Mouse (Mus musculus): ENCODE data around the gene Chd2. TPM values are rescaled to one million over a fixed set of nuclear protein-coding genes. Genes with fewer than 3 reads are reported as not detected.
A peak's percentile ranks its signal among the peaks of the same experiment; 100 is the strongest.

The Chd2 gene
- polyA plus RNA-seq, 1 experiment from 2014 or later, result 41.6 TPM

GRCm38 (mm10) chr7:73527225-73527624 lies 14.4 kb downstream of the Chd2 start:
- Histone ChIP-seq H3K27me3 (ENCODE audit: insufficient read depth, low read length) (no peaks in the 10 kb centered on the region), H3K4me1 (replicated peaks; ENCODE audit: insufficient read depth, low read length) (peaks cover 6% of the 10 kb centered on the region), H3K9ac (ENCODE audit: low read depth, low read length) (no peak overlapping the region), H3K4me3 (replicated peaks; ENCODE audit: low read depth, low read length) (no peak overlapping the region), H3K27ac (no peak overlapping the region), H3K4me2 (ENCODE audit: low read length) (no peak overlapping the region), H3K36me3 (ENCODE audit: insufficient read depth, low read length) (no peaks in the 10 kb centered on the region), H3K9me3 (replicated peaks; ENCODE audit: low read length) (no peaks in the 10 kb centered on the region)
- WGBS, result 75% methylated on average over 4 of the region's 4 CpGs
- ATAC-seq (replicated peaks; ENCODE audit: low FRiP score, low read depth) (no peak), DNase-seq (ENCODE audit: low spot score) (no peak)
- no peak for TF ChIP-seq CTCF (IDR thresholded peaks at IDR 0.05; ENCODE audit: low read depth)

- 20% methylated on average over 9 of the region's 9 CpGs for whole genome bisulfite sequencing
These were observed 17.1 kb downstream of the Chd2 start for GRCm38 (mm10) chr7:73524454-73524952.

GRCm38 (mm10) chr7:73523608-73524259 lies 17.9 kb downstream of the Chd2 start:
- WGBS, result 62% methylated on average over 1 of the region's 1 CpGs
- H3K36me3 ChIP-seq (ENCODE audit: insufficient read depth, low read length), result peaks cover 16% of the 10 kb centered on the region; the same call in 1 of the 2 replicates
- DNase-seq (ENCODE audit: low spot score) (no peak), ATAC-seq (replicated peaks; ENCODE audit: low FRiP score, low read depth) (no peak)
- H3K4me3 ChIP-seq (replicated peaks; ENCODE audit: low read depth, low read length), result no peak overlapping the region
- no peak overlapping the region for H3K9ac ChIP-seq (ENCODE audit: low read depth, low read length)
- H3K4me2 ChIP-seq (ENCODE audit: low read length), result no peak overlapping the region
- H3K9me3 ChIP-seq (replicated peaks; ENCODE audit: low read length), result no peaks in the 10 kb centered on the region
- H3K27ac ChIP-seq, result no peak overlapping the region; the same call in 1 of the 2 replicates
- TF ChIP-seq CTCF (IDR thresholded peaks at IDR 0.05; ENCODE audit: low read depth), result no peak
- H3K27me3 ChIP-seq (ENCODE audit: insufficient read depth, low read length), result no peaks in the 10 kb centered on the region
- H3K4me1 ChIP-seq (replicated peaks; ENCODE audit: insufficient read depth, low read length), result peaks cover 14% of the 10 kb centered on the region

More at GRCm38 (mm10) chr7:73524454-73524952, 17.1 kb downstream of the Chd2 start:
- H3K9me3 ChIP-seq (replicated peaks; ENCODE audit: low read length), result no peaks in the 10 kb centered on the region
- DNase-seq (ENCODE audit: low spot score) (peak; percentile 98), ATAC-seq (replicated peaks; ENCODE audit: low FRiP score, low read depth) (peak; percentile 70; the same call in 1 of the 2 replicates)
- H3K4me1 ChIP-seq (replicated peaks; ENCODE audit: insufficient read depth, low read length), result peaks cover 14% of the 10 kb centered on the region
- TF ChIP-seq CTCF (IDR thresholded peaks at IDR 0.05; ENCODE audit: low read depth), result peak; percentile 95
- H3K4me3 ChIP-seq (replicated peaks; ENCODE audit: low read depth, low read length), result no peak overlapping the region
- peak overlapping the region; percentile 94 for H3K27ac ChIP-seq
- peak overlapping the region; percentile 36; the same call in 1 of the 2 replicates for H3K4me2 ChIP-seq (ENCODE audit: low read length)
- peak overlapping the region; percentile 35; the same call in 1 of the 2 replicates for H3K9ac ChIP-seq (ENCODE audit: low read depth, low read length)
- H3K36me3 ChIP-seq (ENCODE audit: insufficient read depth, low read length), result peaks cover 10% of the 10 kb centered on the region; the same call in 1 of the 2 replicates
- H3K27me3 ChIP-seq (ENCODE audit: insufficient read depth, low read length), result no peaks in the 10 kb centered on the region

- Histone ChIP-seq H3K9me3 (replicated peaks; ENCODE audit: low read length) (no peaks in the 10 kb centered on the region), H3K27me3 (ENCODE audit: insufficient read depth, low read length) (no peaks in the 10 kb centered on the region), H3K36me3 (ENCODE audit: insufficient read depth, low read length) (peaks cover 16% of the 10 kb centered on the region; the same call in 1 of the 2 replicates), H3K4me2 (ENCODE audit: low read length) (no peak overlapping the region), H3K9ac (ENCODE audit: low read depth, low read length) (no peak overlapping the region), H3K27ac (no peak overlapping the region), H3K4me3 (replicated peaks; ENCODE audit: low read depth, low read length) (no peak overlapping the region), H3K4me1 (replicated peaks; ENCODE audit: insufficient read depth, low read length) (peaks cover 14% of the 10 kb centered on the region)
- ATAC-seq (replicated peaks; ENCODE audit: low FRiP score, low read depth), result no peak
- WGBS, result 70% methylated on average over 6 of the region's 6 CpGs
- no peak for DNase-seq (ENCODE audit: low spot score)
- no peak for TF ChIP-seq CTCF (IDR thresholded peaks at IDR 0.05; ENCODE audit: low read depth)
These were observed 18.4 kb downstream of the Chd2 start for GRCm38 (mm10) chr7:73523183-73523582.

- no peak overlapping the region for H3K9ac ChIP-seq (ENCODE audit: low read depth, low read length)
- peak; percentile 34; the same call in 1 of the 2 replicates for ATAC-seq (replicated peaks; ENCODE audit: low FRiP score, low read depth)
These were observed 20.1 kb downstream of the Chd2 start for GRCm38 (mm10) chr7:73521277-73522193.

GRCm38 (mm10) chr7:73520231-73520630 lies 21.4 kb downstream of the Chd2 start:
- Histone ChIP-seq H3K9me3 (replicated peaks; ENCODE audit: low read length) (no peaks in the 10 kb centered on the region), H3K36me3 (ENCODE audit: insufficient read depth, low read length) (peaks cover 22% of the 10 kb centered on the region; the same call in 1 of the 2 replicates), H3K27me3 (ENCODE audit: insufficient read depth, low read length) (no peaks in the 10 kb centered on the region), H3K4me3 (replicated peaks; ENCODE audit: low read depth, low read length) (no peak overlapping the region), H3K4me1 (replicated peaks; ENCODE audit: insufficient read depth, low read length) (peaks cover 14% of the 10 kb centered on the region), H3K27ac (0 out of 2 replicates have a peak overlapping the region, but pooled peaks have one; percentile 31), H3K9ac (ENCODE audit: low read depth, low read length) (no peak overlapping the region), H3K4me2 (ENCODE audit: low read length) (no peak overlapping the region)
- no peak for DNase-seq (ENCODE audit: low spot score)
- 87% methylated on average over 10 of the region's 10 CpGs for WGBS
- no peak for TF ChIP-seq CTCF (IDR thresholded peaks at IDR 0.05; ENCODE audit: low read depth)
- no peak for ATAC-seq (replicated peaks; ENCODE audit: low FRiP score, low read depth)

More at GRCm38 (mm10) chr7:73521277-73522193, 20.1 kb downstream of the Chd2 start:
- Histone ChIP-seq H3K27me3 (ENCODE audit: insufficient read depth, low read length) (no peaks in the 10 kb centered on the region), H3K4me2 (ENCODE audit: low read length) (no peak overlapping the region), H3K9me3 (replicated peaks; ENCODE audit: low read length) (no peaks in the 10 kb centered on the region), H3K36me3 (ENCODE audit: insufficient read depth, low read length) (peaks cover 21% of the 10 kb centered on the region; the same call in 1 of the 2 replicates), H3K27ac (peak overlapping the region; percentile 72), H3K4me3 (replicated peaks; ENCODE audit: low read depth, low read length) (no peak overlapping the region), H3K4me1 (replicated peaks; ENCODE audit: insufficient read depth, low read length) (peaks cover 14% of the 10 kb centered on the region)
- TF ChIP-seq CTCF (IDR thresholded peaks at IDR 0.05; ENCODE audit: low read depth), result no peak
- peak; percentile 70 for DNase-seq (ENCODE audit: low spot score)
- WGBS, result 59% methylated on average over 11 of the region's 11 CpGs

Data from kidney, postnatal 0 days (tissue).